Mouse (Mus musculus) hindbrain, embryonic 10.5 days (tissue): ENCODE results near the gene Lmbrd2. TPM values are rescaled to one million over a fixed set of nuclear protein-coding genes. Genes with fewer than 3 reads are reported as not detected.
"Not testable (repeated sequence)": the region's sequence is repeated elsewhere in the genome, so short reads cannot be mapped to it uniquely, and the experiment has no call there.

ENCODE experiments used
- DNase-seq: peaks from one replicate; pipeline ENCODE4 v3.0.0-alpha.2; 2017; ENCODE audit warnings: low spot score
- H3K27ac ChIP-seq: fragments of 300-500 bp; sonication (generic); 2 replicates; pipeline ENCODE4 v1.5.1; 2016; ENCODE audit warnings: mild to moderate bottlenecking, moderate library complexity
- H3K27me3 ChIP-seq: fragments of 300-500 bp; sonication (generic); 2 replicates; pipeline ENCODE4 v1.6.1; 2016; ENCODE audit warnings: mild to moderate bottlenecking; ENCODE audit not compliant: poor library complexity, insufficient read depth, severe bottlenecking
- H3K36me3 ChIP-seq: fragments of 300-500 bp; sonication (generic); 2 replicates; pipeline ENCODE4 v1.6.1; 2016; ENCODE audit warnings: mild to moderate bottlenecking, moderate library complexity
- H3K4me1 ChIP-seq: fragments of 300-500 bp; sonication (generic); replicated peaks from 2 replicates; pipeline ENCODE4 v1.6.1; 2016; ENCODE audit warnings: mild to moderate bottlenecking
- H3K4me3 ChIP-seq: fragments of 300-500 bp; sonication (generic); 2 replicates; pipeline ENCODE4 v1.5.1; 2016; ENCODE audit warnings: mild to moderate bottlenecking, moderate library complexity
- H3K9me3 ChIP-seq: fragments of 300-500 bp; sonication (generic); 2 replicates; pipeline ENCODE4 v1.6.1; 2016; ENCODE audit warnings: mild to moderate bottlenecking, moderate library complexity
- WGBS: fragments of 180-500 bp; shearing (Covaris S2); methylation state at CpG from one replicate; pipeline ENCODE4 v1.1.7; 2016; 5-methylcytosine and 5-hydroxymethylcytosine counted together
- polyA plus RNA-seq: library from polyadenylated mRNA; unstranded; fragments of >200 nt; fragmentation: Nextera tagmentation; extraction: Ambion mirVana; gene quantifications from 2 replicates; pipeline ENCODE4 v1.2.1, GENCODE M21; 2016

The Lmbrd2 gene
- polyA plus RNA-seq, 1 experiment from 2014 or later = 2.6 TPM

DNA sequence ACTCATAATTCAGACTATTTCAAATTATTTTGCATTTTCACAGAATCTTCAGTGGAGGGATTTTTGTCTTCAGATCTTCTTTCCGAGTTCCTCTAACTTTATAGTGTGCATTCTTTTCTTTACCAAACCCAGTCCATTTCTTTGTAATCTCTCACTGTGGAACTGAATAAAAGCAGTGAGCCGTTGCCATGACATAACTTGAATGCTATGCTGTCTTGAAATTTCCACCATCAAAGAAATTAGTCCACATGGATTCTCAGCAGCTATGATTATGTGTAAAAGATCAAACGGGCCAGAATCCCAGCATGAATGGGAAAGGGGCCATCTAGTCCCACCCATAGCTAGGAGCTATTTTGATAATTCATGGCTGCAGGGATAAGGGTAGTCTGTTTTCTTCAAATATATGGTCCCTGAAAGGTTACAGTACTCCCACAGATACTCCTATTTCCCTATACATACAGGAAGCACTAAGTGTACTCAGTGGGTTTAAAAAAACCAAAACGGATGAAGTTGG is 22.3 kb downstream of the Lmbrd2 start:
- H3K9me3 ChIP-seq = no peaks in the 10 kb centered on the region
- no peak overlapping the region for H3K4me3 ChIP-seq
- H3K4me1 ChIP-seq = no peaks in the 10 kb centered on the region; the same call in 1 of the 2 replicates
- H3K36me3 ChIP-seq = peaks cover 47% of the 10 kb centered on the region
- H3K27ac ChIP-seq = no peak overlapping the region
- WGBS = 80% methylated on average over 4 of the region's 4 CpGs
- no peak for DNase-seq
- no peaks in the 10 kb centered on the region for H3K27me3 ChIP-seq

DNA sequence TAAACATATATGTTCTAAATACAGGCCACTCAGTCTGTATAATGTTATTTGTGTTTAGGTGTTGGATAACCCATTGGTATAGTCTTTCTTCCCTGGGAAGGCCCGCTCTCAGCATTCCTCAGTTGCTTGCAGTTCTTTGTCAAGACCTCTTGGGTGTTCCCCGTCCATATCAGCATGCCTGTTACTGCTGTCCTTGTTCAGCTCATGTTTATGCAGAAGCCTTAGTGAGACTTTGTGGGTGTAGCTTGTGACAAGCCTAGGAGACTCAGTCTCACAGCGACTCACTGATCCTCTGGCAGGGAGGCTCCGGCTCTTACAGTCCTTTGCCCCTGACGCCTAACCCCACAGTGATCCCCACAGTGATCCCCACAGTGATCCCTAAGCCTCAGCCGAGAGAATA is 23.8 kb downstream of the Lmbrd2 start:
- H3K27me3 ChIP-seq = no peaks in the 10 kb centered on the region
- no peak overlapping the region for H3K4me3 ChIP-seq
- H3K4me1 ChIP-seq = no peaks in the 10 kb centered on the region; the same call in 1 of the 2 replicates
- no peak for DNase-seq
- no peaks in the 10 kb centered on the region for H3K9me3 ChIP-seq
- H3K36me3 ChIP-seq = peaks cover 49% of the 10 kb centered on the region
- WGBS = 59% methylated on average over 6 of the region's 6 CpGs
- no peak overlapping the region for H3K27ac ChIP-seq

DNA sequence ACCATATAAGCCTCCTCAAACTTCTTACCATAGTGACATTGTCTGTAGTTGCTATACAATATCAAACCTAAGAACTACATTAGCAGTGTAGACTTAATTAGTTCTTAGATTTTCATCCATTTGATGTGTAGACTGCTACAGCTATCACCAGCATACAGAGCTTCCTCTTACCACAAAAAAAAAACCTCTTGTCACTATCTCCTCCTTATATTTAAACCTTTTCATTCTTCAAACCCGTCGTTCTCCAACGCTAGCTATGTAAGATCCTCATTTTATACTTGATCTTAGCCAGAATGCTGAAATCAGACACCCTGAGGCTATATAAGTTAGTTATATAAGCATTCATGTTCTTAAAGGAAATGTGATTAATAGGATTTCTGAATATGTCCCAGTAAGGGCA is 36.7 kb downstream of the Lmbrd2 start:
- Histone ChIP-seq H3K4me3 (no peak overlapping the region), H3K9me3 (no peaks in the 10 kb centered on the region), H3K4me1 (no peaks in the 10 kb centered on the region), H3K27me3 (no peaks in the 10 kb centered on the region), H3K36me3 (peaks cover 48% of the 10 kb centered on the region), H3K27ac (no peak overlapping the region)
- no peak for DNase-seq
- 96% methylated on average over 3 of the region's 3 CpGs for WGBS

DNA sequence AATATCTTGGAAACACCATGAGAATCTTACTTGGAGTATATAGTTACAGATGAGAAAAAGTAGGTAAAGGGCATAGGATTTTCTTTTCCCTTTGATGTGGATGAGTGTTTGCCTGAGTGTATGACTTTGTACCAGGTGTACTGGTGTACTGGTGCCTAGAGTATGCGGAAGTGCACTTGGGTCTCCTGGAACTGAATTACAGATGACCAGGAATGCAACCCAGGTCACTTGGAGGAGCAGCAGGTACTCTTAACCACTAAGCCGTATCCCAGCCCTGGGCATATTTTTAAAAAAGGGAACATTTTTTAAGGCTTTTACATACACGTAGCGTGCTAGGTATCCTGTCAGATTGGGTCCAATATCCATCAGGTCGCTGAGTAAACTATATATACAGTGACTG is 43.6 kb downstream of the Lmbrd2 start:
- H3K27me3 ChIP-seq = no peaks in the 10 kb centered on the region
- no peak overlapping the region for H3K4me3 ChIP-seq
- no peaks in the 10 kb centered on the region for H3K9me3 ChIP-seq
- 96% methylated on average over 5 of the region's 5 CpGs for WGBS
- H3K27ac ChIP-seq = no peak overlapping the region
- no peak for DNase-seq
- peaks cover 49% of the 10 kb centered on the region for H3K36me3 ChIP-seq
- no peaks in the 10 kb centered on the region for H3K4me1 ChIP-seq

DNA sequence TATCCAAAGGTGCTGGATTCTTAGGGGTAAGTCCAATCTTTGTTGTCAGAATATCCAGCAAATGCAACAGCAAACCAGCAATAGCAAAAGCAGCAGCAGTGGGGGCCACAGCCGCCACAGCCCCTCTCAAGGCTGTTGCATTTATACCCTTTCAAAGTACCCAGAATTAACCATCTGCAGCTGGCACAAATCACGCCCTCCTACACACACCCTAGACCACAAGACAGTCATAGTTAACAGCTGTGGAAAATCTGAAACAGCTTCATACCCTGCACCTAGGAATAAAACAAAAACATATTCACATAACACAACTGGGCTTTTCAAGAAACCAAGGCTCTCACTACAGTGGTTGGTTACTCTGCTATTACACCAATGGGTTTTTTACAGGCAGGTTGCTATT is 49.4 kb downstream of the Lmbrd2 start:
- Histone ChIP-seq H3K4me1 (no peaks in the 10 kb centered on the region), H3K36me3 (peaks cover 43% of the 10 kb centered on the region), H3K27me3 (no peaks in the 10 kb centered on the region), H3K27ac (no peak overlapping the region), H3K9me3 (no peaks in the 10 kb centered on the region), H3K4me3 (no peak overlapping the region)
- WGBS = 96% methylated on average over 2 of the region's 2 CpGs
- no peak for DNase-seq

DNA sequence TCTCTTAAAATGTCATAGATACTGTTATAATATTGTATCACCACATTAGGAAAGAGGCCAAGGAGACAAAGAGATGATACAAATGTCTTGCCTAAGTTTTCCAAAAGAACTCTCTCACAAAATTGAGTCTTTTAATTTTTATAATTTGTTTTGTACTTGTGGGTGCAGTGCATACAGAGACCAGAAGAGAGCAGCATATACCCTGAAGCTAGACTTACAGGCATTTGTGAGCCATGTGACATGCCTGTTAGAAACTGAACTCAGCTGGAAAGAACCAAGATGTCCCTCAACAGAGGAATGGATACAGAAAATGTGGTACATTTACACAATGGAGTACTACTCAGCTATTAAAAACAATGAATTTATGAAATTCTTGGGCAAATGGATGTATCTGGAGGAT is 52.3 kb downstream of the Lmbrd2 start:
- not testable (repeated sequence) for H3K4me3 ChIP-seq, H3K4me1 ChIP-seq, DNase-seq, H3K27me3 ChIP-seq, H3K9me3 ChIP-seq, H3K27ac ChIP-seq
- peaks cover 44% of the 10 kb centered on the region for H3K36me3 ChIP-seq

DNA sequence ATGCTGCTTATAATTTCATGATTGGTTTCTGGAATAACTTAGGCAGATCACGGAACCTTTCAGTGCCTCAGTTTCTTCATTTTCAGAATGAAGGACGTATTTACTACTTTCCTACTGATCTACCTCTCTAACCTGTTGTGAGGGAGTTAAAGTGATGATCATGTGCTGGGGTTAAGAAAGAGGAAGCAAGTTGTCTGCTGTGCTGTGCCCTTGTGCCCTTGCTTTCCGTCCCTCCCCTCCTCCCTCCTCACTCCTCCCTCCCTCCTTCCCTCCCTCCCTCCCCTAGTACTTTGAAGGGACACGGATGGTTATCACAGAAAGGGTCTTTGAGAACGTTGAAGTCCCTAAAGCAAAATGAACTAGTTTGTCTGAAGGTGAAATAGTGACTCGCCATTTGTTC is 58.1 kb downstream of the Lmbrd2 start:
- 66% methylated on average over 6 of the region's 6 CpGs for WGBS
- H3K4me3 ChIP-seq = no peak overlapping the region
- H3K27me3 ChIP-seq = no peaks in the 10 kb centered on the region
- no peak for DNase-seq
- H3K4me1 ChIP-seq = no peaks in the 10 kb centered on the region
- no peaks in the 10 kb centered on the region for H3K9me3 ChIP-seq
- H3K27ac ChIP-seq = no peak overlapping the region
- peaks cover 23% of the 10 kb centered on the region for H3K36me3 ChIP-seq

DNA sequence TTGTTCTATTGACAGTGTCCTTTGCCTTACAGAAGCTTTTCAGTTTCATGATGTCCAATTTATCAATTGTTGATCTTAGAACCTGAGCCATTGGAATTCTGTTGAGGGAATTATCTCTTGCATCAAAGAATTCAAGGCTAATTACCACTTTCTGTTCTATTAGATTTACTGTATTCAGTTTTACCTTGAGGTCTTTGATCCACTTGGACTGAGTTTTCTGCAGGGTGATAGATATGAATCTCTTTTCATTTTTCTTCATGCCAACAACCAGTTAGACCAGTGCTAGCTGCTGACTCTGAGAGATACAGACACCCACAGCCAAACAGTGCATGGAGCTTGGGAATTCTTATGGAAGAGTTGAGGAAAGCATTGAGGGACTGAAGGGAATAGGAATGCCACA is 71.5 kb downstream of the Lmbrd2 start:
- Histone ChIP-seq H3K9me3 (no peaks in the 10 kb centered on the region), H3K4me1 (0 out of 2 replicates have a peak, but pooled peaks cover 4% of the 10 kb centered on the region), H3K4me3 (no peak overlapping the region), H3K27me3 (no peaks in the 10 kb centered on the region), H3K36me3 (no peaks in the 10 kb centered on the region), H3K27ac (no peak overlapping the region)
- DNase-seq = no peak

DNA sequence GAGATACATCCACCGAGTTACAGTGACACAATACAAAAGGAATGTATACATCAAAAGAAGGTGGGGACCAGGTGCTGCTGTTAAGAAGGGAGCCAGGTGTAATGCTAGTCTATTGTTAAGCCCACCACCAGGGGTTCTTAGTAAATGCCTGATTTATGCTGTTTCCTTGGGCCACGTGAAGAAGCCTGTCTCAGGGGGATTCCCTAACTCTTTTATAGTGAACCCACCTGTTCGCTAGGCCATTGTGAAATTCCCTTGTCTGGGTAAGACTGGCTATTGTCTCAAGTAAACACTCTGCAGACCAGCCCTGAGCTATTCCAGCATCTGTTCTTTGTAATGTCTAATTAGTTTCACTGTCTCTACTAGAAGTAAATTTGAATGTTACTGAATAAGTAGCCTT is 72.7 kb downstream of the Lmbrd2 start:
- not testable (repeated sequence) for H3K36me3 ChIP-seq, H3K27me3 ChIP-seq, H3K27ac ChIP-seq, H3K4me3 ChIP-seq, DNase-seq, H3K4me1 ChIP-seq, H3K9me3 ChIP-seq
- WGBS = 72% methylated on average over 3 of the region's 3 CpGs

DNA sequence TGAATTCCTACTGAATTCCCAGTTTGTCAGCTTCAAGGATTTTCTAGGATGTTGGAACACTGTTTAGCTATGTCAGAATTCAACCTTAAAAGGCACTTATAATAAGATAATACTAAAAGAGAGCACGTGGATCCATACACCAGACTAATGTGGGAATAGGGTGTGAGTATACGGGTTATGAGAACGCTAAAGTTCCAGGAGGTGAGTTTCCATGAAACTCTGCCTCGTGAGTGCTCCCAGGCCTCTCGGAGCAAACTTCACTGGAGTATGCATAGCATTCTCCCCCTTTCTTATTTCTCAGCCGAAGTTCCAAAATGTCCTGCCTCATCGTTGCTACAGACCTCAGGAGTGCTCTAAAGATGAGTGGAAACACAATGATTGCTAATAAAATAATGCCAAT is 73.1 kb downstream of the Lmbrd2 start:
- H3K36me3 ChIP-seq, H3K9me3 ChIP-seq, H3K27me3 ChIP-seq, H3K4me3 ChIP-seq, DNase-seq, H3K4me1 ChIP-seq, H3K27ac ChIP-seq: not testable (repeated sequence)
- whole genome bisulfite sequencing = 91% methylated on average over 7 of the region's 7 CpGs

DNA sequence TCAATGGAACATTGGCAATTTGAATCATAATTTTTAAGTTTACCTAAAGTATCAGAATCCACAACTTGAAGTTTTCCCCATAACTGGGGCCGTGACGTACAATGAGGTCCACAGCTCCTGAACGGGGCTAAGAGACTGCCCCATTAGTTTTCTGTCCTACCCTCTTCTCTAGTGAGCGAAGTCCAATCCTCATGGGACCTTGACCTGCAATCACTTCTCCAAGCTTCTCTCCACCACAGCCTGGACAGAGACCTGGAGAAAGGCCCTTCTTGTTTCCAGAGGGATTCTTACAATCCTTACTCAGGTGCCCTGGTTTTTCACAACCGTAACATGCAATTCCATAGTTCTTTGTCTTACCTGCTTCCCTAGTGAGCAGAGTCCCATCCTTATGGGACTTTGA is 76.1 kb downstream of the Lmbrd2 start:
- Histone ChIP-seq H3K4me3 (no peak overlapping the region), H3K27ac (no peak overlapping the region), H3K36me3 (no peaks in the 10 kb centered on the region), H3K4me1 (no peaks in the 10 kb centered on the region), H3K9me3 (no peaks in the 10 kb centered on the region), H3K27me3 (no peaks in the 10 kb centered on the region)
- WGBS = 93% methylated on average over 5 of the region's 5 CpGs
- DNase-seq = no peak

DNA sequence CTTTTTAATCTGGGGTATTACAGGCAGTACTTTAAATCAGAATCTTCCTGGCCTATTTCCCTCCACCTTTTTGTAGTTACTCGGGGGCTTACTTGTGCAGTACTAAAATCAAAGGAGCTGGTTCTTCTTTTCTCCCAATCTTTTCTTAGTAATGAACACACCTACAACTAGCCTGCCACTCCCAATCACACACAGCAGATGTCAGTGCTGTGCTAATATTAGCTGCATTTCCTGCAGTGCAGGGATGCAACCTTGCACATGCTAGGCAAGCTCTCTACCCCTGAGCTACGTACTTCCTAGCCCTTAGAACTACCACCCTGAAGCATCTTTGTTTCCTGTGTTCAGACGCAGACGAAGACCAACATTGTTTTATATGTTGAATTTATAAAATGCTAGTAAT is 90.6 kb downstream of the Lmbrd2 start:
- 85% methylated on average over 4 of the region's 4 CpGs for WGBS
- not testable (repeated sequence) for H3K9me3 ChIP-seq, H3K27me3 ChIP-seq, DNase-seq, H3K4me3 ChIP-seq, H3K27ac ChIP-seq, H3K4me1 ChIP-seq, H3K36me3 ChIP-seq

DNA sequence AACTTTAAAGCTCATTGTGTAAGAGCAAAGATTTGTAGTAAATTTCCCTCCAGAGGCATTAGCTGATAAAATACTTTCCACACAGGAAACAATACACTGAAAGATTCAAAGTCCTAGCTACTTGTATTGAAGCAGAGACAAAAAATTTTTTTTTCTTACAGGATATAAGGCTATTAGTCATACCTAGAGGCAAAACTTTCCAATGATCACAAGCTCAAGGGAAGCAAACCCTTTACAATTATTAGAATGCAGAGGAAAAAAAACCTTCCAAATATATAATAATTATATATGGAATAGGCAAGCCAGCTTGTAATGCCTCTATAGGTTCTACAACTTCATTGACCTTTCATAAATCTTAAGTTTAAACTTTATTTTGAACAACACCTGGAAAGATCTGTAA is 106.0 kb downstream of the Lmbrd2 start:
- DNase-seq = no peak
- Histone ChIP-seq H3K27me3 (no peaks in the 10 kb centered on the region), H3K9me3 (no peaks in the 10 kb centered on the region), H3K36me3 (no peaks in the 10 kb centered on the region), H3K27ac (no peak overlapping the region), H3K4me1 (no peaks in the 10 kb centered on the region), H3K4me3 (no peak overlapping the region)
